Mouse (Mus musculus) intestine, embryonic 14.5 days (tissue): Measurements from ENCODE around the gene Vps45. TPM values are rescaled to one million over a fixed set of nuclear protein-coding genes. Genes with fewer than 3 reads are reported as not detected.
"Not testable (repeated sequence)": the region's sequence is repeated elsewhere in the genome, so short reads cannot be mapped to it uniquely, and the experiment has no call there.

Source experiments
- ATAC-seq: fragments of 200-750 bp; cut with Nextera tagmentation; replicated peaks from 2 replicates; pipeline ENCODE4 v1.8.0; 2017; ENCODE audit warnings: low read depth, moderate number of reproducible peaks, moderate TSS enrichment, moderate library complexity; ENCODE audit not compliant: low FRiP score, low TSS enrichment
- DNase-seq: peaks from one replicate; pipeline ENCODE4 v3.0.0-alpha.2; 2018; ENCODE audit warnings: low spot score
- H3K27ac ChIP-seq: fragments of 300-500 bp; sonication (generic); 2 replicates; pipeline ENCODE4 v1.5.1; 2014; ENCODE audit warnings: low read depth, mild to moderate bottlenecking, control low read depth
- H3K27me3 ChIP-seq: fragments of 300-500 bp; sonication (generic); replicated peaks from 2 replicates; pipeline ENCODE4 v1.6.1; 2014; ENCODE audit warnings: low read length, control low read depth; ENCODE audit not compliant: control insufficient read depth, insufficient read depth
- H3K36me3 ChIP-seq: fragments of 300-500 bp; sonication (generic); 2 replicates; pipeline ENCODE4 v1.6.1; 2014; ENCODE audit warnings: low read length, control low read depth; ENCODE audit not compliant: control insufficient read depth, insufficient read depth
- H3K4me1 ChIP-seq: fragments of 300-500 bp; sonication (generic); replicated peaks from 2 replicates; pipeline ENCODE4 v1.6.1; 2014; ENCODE audit warnings: low read length, control low read depth, mixed read lengths; ENCODE audit not compliant: control insufficient read depth, insufficient read depth
- H3K4me2 ChIP-seq: fragments of 300-500 bp; sonication (generic); 2 replicates; pipeline ENCODE4 v1.6.1; 2014; ENCODE audit warnings: low read length
- H3K4me3 ChIP-seq: fragments of 300-500 bp; sonication (generic); 2 replicates; pipeline ENCODE4 v1.5.1; 2014; ENCODE audit warnings: low read depth, low read length, control low read depth, mixed read lengths
- H3K9ac ChIP-seq: fragments of 300-500 bp; sonication (generic); 2 replicates; pipeline ENCODE4 v1.6.1; 2014; ENCODE audit warnings: mild to moderate bottlenecking, low read length
- H3K9me3 ChIP-seq: fragments of 300-500 bp; sonication (generic); 2 replicates; pipeline ENCODE4 v1.6.1; 2016; ENCODE audit warnings: low read length, control low read depth; ENCODE audit not compliant: control insufficient read depth
- WGBS: fragments of 180-500 bp; shearing (Covaris S2); extraction: QIAGEN DNeasy Blood & Tissue Kit; methylation state at CpG from one replicate; pipeline ENCODE4 v1.1.7; 2014; 5-methylcytosine and 5-hydroxymethylcytosine counted together
- polyA plus RNA-seq: library from polyadenylated mRNA; unstranded; fragments of >200 nt; fragmentation: Nextera tagmentation; extraction: Ambion mirVana; gene quantifications from 2 replicates; pipeline ENCODE4 v1.2.1, GENCODE M21; 2014

The Vps45 gene
- polyA plus RNA-seq, 1 experiment from 2014 or later: 20.6 TPM

DNA sequence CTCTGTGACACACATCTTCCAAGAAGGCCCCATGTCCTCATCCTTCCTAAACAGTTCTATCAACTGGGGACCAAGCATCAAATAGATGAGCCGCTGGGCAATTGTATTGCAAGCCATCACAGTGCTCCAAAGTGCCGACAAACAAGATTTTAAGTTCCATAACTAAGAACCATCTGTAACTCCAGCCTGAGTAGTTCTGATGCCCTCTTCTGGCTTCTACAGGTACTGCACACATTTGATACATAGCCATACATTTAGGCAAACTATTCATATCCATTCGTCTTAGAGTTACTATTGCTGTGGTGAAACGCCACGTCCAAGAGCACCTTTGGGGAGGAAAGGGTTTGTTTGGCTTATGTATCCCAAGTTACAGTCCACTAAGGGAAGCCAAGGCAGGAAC lies 99.2 kb downstream of the Vps45 start:
- Histone ChIP-seq H3K4me1 (no peaks in the 10 kb centered on the region), H3K4me3 (no peak overlapping the region), H3K9ac (no peak overlapping the region), H3K27me3 (no peaks in the 10 kb centered on the region), H3K36me3 (no peaks in the 10 kb centered on the region), H3K4me2 (no peak overlapping the region), H3K9me3 (no peaks in the 10 kb centered on the region), H3K27ac (no peak overlapping the region)
- 78% methylated on average over 5 of the region's 5 CpGs for WGBS
- no peak for ATAC-seq
- no peak for DNase-seq

DNA sequence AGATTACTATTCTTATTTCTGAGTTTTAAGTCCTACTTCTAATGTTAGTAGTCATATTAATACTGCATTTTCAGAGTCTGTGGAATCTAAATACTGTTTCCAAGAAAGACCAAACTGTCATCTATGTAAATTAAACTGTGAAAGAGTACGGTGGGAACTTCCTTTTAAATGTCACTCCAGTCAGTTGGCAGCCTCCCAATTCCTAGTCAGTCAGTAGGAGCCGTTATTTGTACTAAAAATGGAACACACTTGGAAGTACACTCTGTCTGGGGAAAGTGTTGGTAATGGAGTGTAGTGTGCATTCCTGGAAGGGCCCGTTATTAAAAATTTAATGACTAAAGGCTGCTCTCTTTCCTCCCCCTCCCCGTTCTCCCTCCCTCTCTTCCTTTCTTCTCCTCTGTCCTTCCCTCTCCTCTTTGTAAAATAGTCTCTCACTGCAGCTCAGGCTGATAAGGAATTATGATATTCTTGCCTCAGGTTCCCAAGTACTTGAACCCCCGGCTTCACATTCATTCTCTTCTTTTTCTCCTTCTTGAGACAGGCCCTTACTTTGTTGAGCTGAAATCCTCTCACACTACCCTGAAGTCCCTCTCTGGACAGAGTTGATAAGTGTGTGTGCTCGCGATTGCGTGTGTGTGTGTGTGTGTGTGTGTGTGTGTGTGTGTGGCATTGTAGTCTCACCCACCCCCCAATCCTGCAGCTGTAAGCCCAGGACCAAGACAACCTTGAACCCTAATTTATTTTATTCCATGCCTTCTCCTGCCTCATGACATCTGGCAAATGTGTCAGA lies 100.7 kb downstream of the Vps45 start:
- Histone ChIP-seq H3K9me3 (no peaks in the 10 kb centered on the region), H3K4me3 (no peak overlapping the region), H3K27ac (peak overlapping the region; percentile 9; the same call in 1 of the 2 replicates), H3K36me3 (no peaks in the 10 kb centered on the region), H3K4me2 (no peak overlapping the region), H3K4me1 (no peaks in the 10 kb centered on the region), H3K27me3 (no peaks in the 10 kb centered on the region), H3K9ac (no peak overlapping the region)
- DNase-seq (no peak), ATAC-seq (no peak)
- 57% methylated on average over 8 of the region's 8 CpGs for WGBS

- no peaks in the 10 kb centered on the region for H3K27me3 ChIP-seq
- H3K4me1 ChIP-seq: no peaks in the 10 kb centered on the region
- no peaks in the 10 kb centered on the region for H3K9me3 ChIP-seq
- ATAC-seq (no peak), DNase-seq (no peak)
- no peaks in the 10 kb centered on the region for H3K36me3 ChIP-seq
- no peak overlapping the region for H3K4me3 ChIP-seq
- no peak overlapping the region for H3K9ac ChIP-seq
- 91% methylated on average over 5 of the region's 5 CpGs for WGBS
- no peak overlapping the region for H3K27ac ChIP-seq
- no peak overlapping the region for H3K4me2 ChIP-seq
These were observed 102.9 kb downstream of the Vps45 start for GRCm38 (mm10) chr3:95955318-95955717.

- H3K9ac ChIP-seq, DNase-seq, H3K9me3 ChIP-seq, H3K4me3 ChIP-seq, H3K27ac ChIP-seq, H3K36me3 ChIP-seq, H3K4me1 ChIP-seq, ATAC-seq, H3K4me2 ChIP-seq, H3K27me3 ChIP-seq: not testable (repeated sequence)
- WGBS: 89% methylated on average over 12 of the region's 12 CpGs
These were observed 103.6 kb downstream of the Vps45 start for GRCm38 (mm10) chr3:95954648-95955173.

- no peaks in the 10 kb centered on the region for H3K4me1 ChIP-seq
- H3K36me3 ChIP-seq: no peaks in the 10 kb centered on the region
- H3K4me3 ChIP-seq: no peak overlapping the region
- H3K4me2 ChIP-seq: no peak overlapping the region
- no peak for DNase-seq
- H3K27ac ChIP-seq: no peak overlapping the region
- ATAC-seq: no peak
- H3K9ac ChIP-seq: no peak overlapping the region
- H3K9me3 ChIP-seq: no peaks in the 10 kb centered on the region
- WGBS: 73% methylated on average over 3 of the region's 3 CpGs
- no peaks in the 10 kb centered on the region for H3K27me3 ChIP-seq
These were observed 104.7 kb downstream of the Vps45 start for GRCm38 (mm10) chr3:95953522-95953921.

GRCm38 (mm10) chr3:95953023-95953422 lies 105.2 kb downstream of the Vps45 start:
- ATAC-seq: no peak
- Histone ChIP-seq H3K9ac (no peak overlapping the region), H3K27ac (no peak overlapping the region)

DNA sequence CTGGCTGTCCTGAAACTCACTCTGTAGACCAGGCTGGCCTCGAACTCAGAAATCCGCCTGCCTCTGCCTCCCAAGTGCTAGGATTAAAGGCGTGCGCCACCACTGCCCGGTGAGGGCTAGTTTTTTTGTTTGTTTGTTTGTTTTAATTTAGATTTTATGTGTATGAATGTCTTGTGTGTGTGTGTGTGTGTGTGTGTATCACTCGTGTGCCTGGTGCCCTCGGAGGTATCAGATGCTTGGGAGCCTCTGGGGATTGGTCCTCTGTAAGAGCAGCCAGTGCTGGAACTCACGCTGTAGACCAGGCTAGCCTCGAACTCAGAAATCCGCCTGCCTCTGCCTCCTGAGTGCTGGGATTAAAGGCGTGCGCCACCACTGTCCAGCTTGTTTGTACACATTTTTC lies 106.7 kb downstream of the Vps45 start:
- DNase-seq, H3K27me3 ChIP-seq, H3K9me3 ChIP-seq, H3K4me1 ChIP-seq, ATAC-seq: not testable (repeated sequence)
- Histone ChIP-seq H3K27ac (peak overlapping the region; percentile 96), H3K36me3 (peaks cover 15% of the 10 kb centered on the region), H3K4me3 (peak overlapping the region; percentile 59), H3K4me2 (peak overlapping the region; percentile 65), H3K9ac (peak overlapping the region; percentile 65)
- 68% methylated on average over 12 of the region's 12 CpGs for WGBS

More at GRCm38 (mm10) chr3:95953023-95953422, 105.2 kb downstream of the Vps45 start:
- H3K4me3 ChIP-seq: no peak overlapping the region
- no peak overlapping the region for H3K4me2 ChIP-seq
- no peaks in the 10 kb centered on the region for H3K27me3 ChIP-seq
- H3K36me3 ChIP-seq: 0 out of 2 replicates have a peak, but pooled peaks cover 4% of the 10 kb centered on the region
- H3K9me3 ChIP-seq: no peaks in the 10 kb centered on the region
- no peaks in the 10 kb centered on the region for H3K4me1 ChIP-seq
- DNase-seq: no peak

DNA sequence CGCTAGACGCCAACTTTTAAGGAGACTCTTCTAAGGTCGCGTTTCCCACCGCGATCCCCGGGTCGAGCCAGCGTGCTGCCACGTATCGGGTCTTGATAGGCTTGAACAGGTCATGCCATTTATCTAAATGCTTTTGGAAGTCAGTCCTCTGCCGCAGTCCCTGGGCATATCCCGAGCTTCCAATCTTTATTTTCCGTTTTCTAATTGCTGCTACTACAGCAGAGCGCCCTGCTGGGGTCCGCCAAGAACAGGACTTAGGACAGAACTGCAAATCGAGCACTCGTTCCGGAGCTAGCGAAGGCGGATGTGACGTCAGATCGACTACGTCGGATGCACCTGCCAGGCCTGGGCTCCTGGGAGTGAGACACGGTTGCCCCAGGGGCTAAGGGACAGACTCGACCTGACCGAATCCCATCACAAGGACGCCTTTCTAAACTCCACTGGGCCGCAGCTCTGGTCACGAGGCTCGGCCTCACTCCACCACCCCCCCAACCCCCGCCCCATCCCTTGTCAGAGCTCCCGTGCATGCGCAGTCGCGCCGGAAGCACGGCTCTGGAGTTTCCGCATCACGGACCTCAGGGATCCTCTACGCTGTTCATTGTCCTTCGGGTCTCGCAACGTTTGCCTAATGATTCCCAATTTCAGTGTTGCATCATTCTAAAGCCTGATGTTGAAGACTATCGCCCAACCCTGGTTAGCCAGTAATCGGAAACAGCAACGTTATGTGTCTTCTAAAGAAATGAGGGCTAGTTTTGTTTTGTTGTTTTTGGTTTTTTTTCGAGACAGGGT lies 107.3 kb downstream of the Vps45 start:
- Histone ChIP-seq H3K36me3 (peaks cover 21% of the 10 kb centered on the region), H3K9ac (peak overlapping the region; percentile 65), H3K27ac (peak overlapping the region; percentile 96), H3K9me3 (no peaks in the 10 kb centered on the region), H3K27me3 (no peaks in the 10 kb centered on the region), H3K4me2 (peak overlapping the region; percentile 65), H3K4me3 (peak overlapping the region; percentile 59), H3K4me1 (no peaks in the 10 kb centered on the region)
- WGBS: 1% methylated on average over 49 of the region's 49 CpGs
- peak; percentile 98 for DNase-seq
- peak; percentile 94 for ATAC-seq
